Mouse (Mus musculus) C2C12 (cell line): ENCODE data around the gene Pdik1l. TPM values are rescaled to one million over a fixed set of nuclear protein-coding genes. Genes with fewer than 3 reads are reported as not detected.

ENCODE experiments used
- H3K27me3 ChIP-seq: one replicate; pipeline ENCODE4 v1.6.1; 2011; ENCODE audit not compliant: control insufficient read depth, insufficient read depth, insufficient read length
- H3K36me3 ChIP-seq: one replicate; pipeline ENCODE4 v1.6.1; 2011; ENCODE audit not compliant: control insufficient read depth, insufficient read depth
- H3K4me3 ChIP-seq: one replicate; pipeline ENCODE4 v1.5.1; 2011; ENCODE audit warnings: mild to moderate bottlenecking, control low read depth; ENCODE audit not compliant: poor library complexity, insufficient read depth, severe bottlenecking
- H3K79me2 ChIP-seq: one replicate; pipeline ENCODE4 v1.6.1; 2011; ENCODE audit not compliant: control insufficient read depth, insufficient read depth
- H3K79me3 ChIP-seq: one replicate; pipeline ENCODE4 v1.6.1; 2011; ENCODE audit warnings: low read depth, control low read depth
- H3ac ChIP-seq: one replicate; pipeline ENCODE3; 2011; ENCODE audit warnings: low read depth; ENCODE audit not compliant: control insufficient read depth, insufficient read length
- CEBPB ChIP-seq: IDR thresholded peaks from one replicate; pipeline ENCODE4 v1.6.1; 2011; ENCODE audit warnings: low read depth, mild to moderate bottlenecking, control low read depth, moderate library complexity
- CTCF ChIP-seq: IDR thresholded peaks from one replicate; pipeline ENCODE4 v1.5.1; 2011; ENCODE audit not compliant: control insufficient read depth, insufficient read depth, insufficient read length
- FOSL1 ChIP-seq: IDR thresholded peaks from one replicate; pipeline ENCODE4 v1.8.0; 2011; ENCODE audit warnings: mild to moderate bottlenecking, low read length; ENCODE audit not compliant: poor library complexity, insufficient read depth, severe bottlenecking
- MAX ChIP-seq: IDR thresholded peaks from one replicate; pipeline ENCODE4 v1.6.1; 2011; ENCODE audit warnings: mild to moderate bottlenecking, control low read depth
- MYOD1 ChIP-seq: IDR thresholded peaks from one replicate; pipeline ENCODE4 v1.6.1; 2011; ENCODE audit warnings: low read depth; ENCODE audit not compliant: control insufficient read depth, insufficient read length
- MYOG ChIP-seq: IDR thresholded peaks from one replicate; pipeline ENCODE4 v1.6.1; 2011; ENCODE audit not compliant: control insufficient read depth, insufficient read length; ENCODE audit errors: extremely low read depth
- USF1 ChIP-seq: IDR thresholded peaks from one replicate; pipeline ENCODE4 v1.6.1; 2011; ENCODE audit warnings: low read depth, mild to moderate bottlenecking, control low read depth, moderate library complexity
- polyA plus RNA-seq: library from polyadenylated mRNA; unstranded; fragments of >200 nt; fragmentation: generic; extraction: Trizol; gene quantifications from one replicate; pipeline ENCODE4 v1.2.1, GENCODE M21; 2012; ENCODE audit warnings: missing spikeins

Pdik1l gene
- polyA plus RNA-seq, 1 experiment = 2.7 TPM

GRCm38 (mm10) chr4:134288397-134289256 is 932 bp upstream of the Pdik1l start:
- H3K79me3 ChIP-seq = peaks cover 1% of the 10 kb centered on the region
- H3K36me3 ChIP-seq = peaks cover 8% of the 10 kb centered on the region
- H3ac ChIP-seq = no peak overlapping the region
- H3K4me3 ChIP-seq = peak overlapping the region; percentile 79
- TF ChIP-seq MYOG (no peak), FOSL1 (no peak), CEBPB (no peak), MYOD1 (no peak), MAX (no peak), CTCF (no peak), USF1 (no peak)
- H3K27me3 ChIP-seq = no peaks in the 10 kb centered on the region
- H3K79me2 ChIP-seq = peaks cover 23% of the 10 kb centered on the region

- no peak for TF ChIP-seq FOSL1
- TF ChIP-seq CTCF = peak; percentile 52
- Histone ChIP-seq H3K4me3 (peak overlapping the region; percentile 79), H3ac (peak overlapping the region; percentile 95), H3K27me3 (no peaks in the 10 kb centered on the region), H3K36me3 (peaks cover 16% of the 10 kb centered on the region), H3K79me3 (peaks cover 1% of the 10 kb centered on the region), H3K79me2 (peaks cover 23% of the 10 kb centered on the region)
Measured at GRCm38 (mm10) chr4:134287168-134287564, 529 bp downstream of the Pdik1l start.

GRCm38 (mm10) chr4:134286226-134287167 is 1.2 kb downstream of the Pdik1l start:
- TF ChIP-seq MAX (no peak), USF1 (no peak), MYOG (no peak), MYOD1 (no peak), FOSL1 (no peak), CTCF (no peak), CEBPB (no peak)
- H3K4me3 ChIP-seq = peak overlapping the region; percentile 79
- no peaks in the 10 kb centered on the region for H3K27me3 ChIP-seq
- H3K79me2 ChIP-seq = peaks cover 23% of the 10 kb centered on the region
- H3ac ChIP-seq = peak overlapping the region; percentile 94
- H3K36me3 ChIP-seq = peaks cover 23% of the 10 kb centered on the region
- peaks cover 1% of the 10 kb centered on the region for H3K79me3 ChIP-seq

GRCm38 (mm10) chr4:134284942-134285341 is 2.8 kb downstream of the Pdik1l start:
- Histone ChIP-seq H3K36me3 (peaks cover 27% of the 10 kb centered on the region), H3ac (no peak overlapping the region), H3K79me3 (peaks cover 1% of the 10 kb centered on the region), H3K79me2 (peaks cover 23% of the 10 kb centered on the region), H3K27me3 (no peaks in the 10 kb centered on the region), H3K4me3 (no peak overlapping the region)
- TF ChIP-seq MYOD1 (no peak), CTCF (no peak), FOSL1 (no peak), CEBPB (no peak), USF1 (no peak), MYOG (no peak), MAX (no peak)

- H3K79me3 ChIP-seq = no peaks in the 10 kb centered on the region
Measured at GRCm38 (mm10) chr4:134273417-134274345, 14.0 kb downstream of the Pdik1l start.

More at GRCm38 (mm10) chr4:134273417-134274345, 14.0 kb downstream of the Pdik1l start:
- Histone ChIP-seq H3ac (no peak overlapping the region), H3K79me2 (no peaks in the 10 kb centered on the region), H3K27me3 (no peaks in the 10 kb centered on the region), H3K36me3 (peaks cover 15% of the 10 kb centered on the region), H3K4me3 (no peak overlapping the region)
- TF ChIP-seq CTCF (no peak), CEBPB (no peak), MAX (no peak), MYOD1 (no peak), FOSL1 (no peak), USF1 (no peak), MYOG (no peak)
